Mouse (Mus musculus): ENCODE measurements around the gene Smim23.

DNA sequence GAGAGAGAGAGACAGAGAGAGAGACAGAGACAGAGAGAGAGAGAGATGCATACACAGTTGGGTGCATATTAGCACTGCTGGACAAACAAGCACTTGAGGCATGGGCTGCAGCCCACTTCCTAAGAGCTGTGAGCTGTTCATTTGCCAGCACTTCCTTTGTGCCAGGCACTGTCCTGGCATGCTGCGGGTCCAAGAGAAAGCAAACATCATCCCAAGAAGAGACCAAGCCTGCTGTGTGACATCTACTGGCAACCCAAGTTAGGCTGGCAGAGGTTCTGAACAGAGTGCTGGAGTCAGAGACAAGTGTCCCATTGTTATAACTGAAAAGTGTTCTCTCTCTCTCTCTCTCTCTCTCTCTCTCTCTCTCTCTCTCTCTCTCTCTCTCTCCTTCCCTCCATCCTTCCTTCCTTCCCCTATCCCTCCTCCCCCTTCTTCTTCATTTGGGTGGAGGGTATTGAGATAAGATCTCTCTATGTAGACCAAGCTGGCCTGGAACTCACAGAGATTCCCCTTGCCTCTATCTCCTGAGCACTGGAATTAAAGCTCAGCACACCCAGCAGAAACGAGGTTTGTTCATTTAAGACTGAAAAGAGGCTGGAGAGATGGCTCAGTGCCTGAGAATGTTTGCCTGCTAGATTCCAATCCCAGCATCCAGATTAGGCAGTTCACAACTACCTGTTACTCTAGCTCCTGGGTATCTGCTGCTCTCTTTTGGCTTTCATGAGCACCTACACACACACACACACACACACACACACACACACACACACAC, 42.6 kb downstream of the Smim23 start:
- no peak for TF ChIP-seq GATA1 (IDR thresholded peaks at IDR 0.05; ENCODE audit: borderline replicate concordance, low read length)
- no peak for TF ChIP-seq FLI1 (IDR thresholded peaks at IDR 0.05; ENCODE audit: low read length)

Measured in megakaryocyte, embryonic 14.5 days (primary cell).